Mouse (Mus musculus): ENCODE measurements at regions not wholly inside any gene's neighbourhood (a gene's known extent, or its start where the extent isn't known, plus 50 kb on each side); places are given as distances from the start of the nearest gene placed in this dataset.

GRCm38 (mm10) chr3:133877310-133877709 lies 332.4 kb upstream of the Tet2 start:
- TF ChIP-seq POLR2A (IDR thresholded peaks at IDR 0.05; ENCODE audit: low read depth, low read length) (no peak), CTCF (IDR thresholded peaks at IDR 0.05; ENCODE audit: extremely low read depth, insufficient read depth, insufficient read length, insufficient replicate concordance) (no peak)
